Mouse (Mus musculus): ENCODE measurements around the gene Ubr1.

Ubr1 gene

DNA sequence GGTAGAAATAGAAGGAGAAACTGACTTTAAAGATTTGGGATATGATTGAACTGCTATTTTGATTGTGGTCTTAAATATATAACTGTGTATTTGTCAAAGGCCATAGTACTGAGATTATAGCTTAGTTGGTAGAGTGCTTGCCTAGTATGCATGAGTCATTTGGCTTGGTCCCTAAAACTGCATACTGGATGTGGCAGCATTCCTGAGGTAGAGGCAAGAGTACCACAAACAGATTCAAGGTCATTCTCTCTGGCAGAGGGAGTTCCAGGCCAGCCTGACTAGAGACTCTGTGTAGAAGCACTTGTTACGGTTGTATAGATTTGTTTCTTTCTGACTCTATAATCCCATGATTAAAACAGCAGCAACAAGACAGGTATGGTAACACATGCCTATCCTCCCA is 9.3 kb upstream of the Ubr1 start:
- TF ChIP-seq GATA4 (IDR thresholded peaks at IDR 0.05; ENCODE audit: insufficient replicate concordance, low read length) = no peak

DNA sequence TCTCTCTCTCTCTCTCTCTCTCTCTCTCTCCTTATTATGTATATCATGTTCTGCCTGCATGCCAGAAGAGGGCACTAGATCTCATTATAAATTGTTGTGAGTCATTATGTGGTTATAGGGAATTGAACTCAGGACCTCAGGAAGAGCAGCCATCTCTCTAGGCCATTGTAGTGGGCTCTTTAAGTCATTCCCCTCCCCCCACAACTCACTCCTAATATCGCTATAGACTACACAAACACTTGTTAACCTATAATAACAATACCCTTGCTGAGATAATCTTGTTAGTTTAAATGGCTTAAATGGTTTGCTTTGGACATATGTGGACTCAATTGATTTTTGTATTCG is 8.2 kb upstream of the Ubr1 start:
- TF ChIP-seq GATA4 (IDR thresholded peaks at IDR 0.05; ENCODE audit: insufficient replicate concordance, low read length) = no peak

DNA sequence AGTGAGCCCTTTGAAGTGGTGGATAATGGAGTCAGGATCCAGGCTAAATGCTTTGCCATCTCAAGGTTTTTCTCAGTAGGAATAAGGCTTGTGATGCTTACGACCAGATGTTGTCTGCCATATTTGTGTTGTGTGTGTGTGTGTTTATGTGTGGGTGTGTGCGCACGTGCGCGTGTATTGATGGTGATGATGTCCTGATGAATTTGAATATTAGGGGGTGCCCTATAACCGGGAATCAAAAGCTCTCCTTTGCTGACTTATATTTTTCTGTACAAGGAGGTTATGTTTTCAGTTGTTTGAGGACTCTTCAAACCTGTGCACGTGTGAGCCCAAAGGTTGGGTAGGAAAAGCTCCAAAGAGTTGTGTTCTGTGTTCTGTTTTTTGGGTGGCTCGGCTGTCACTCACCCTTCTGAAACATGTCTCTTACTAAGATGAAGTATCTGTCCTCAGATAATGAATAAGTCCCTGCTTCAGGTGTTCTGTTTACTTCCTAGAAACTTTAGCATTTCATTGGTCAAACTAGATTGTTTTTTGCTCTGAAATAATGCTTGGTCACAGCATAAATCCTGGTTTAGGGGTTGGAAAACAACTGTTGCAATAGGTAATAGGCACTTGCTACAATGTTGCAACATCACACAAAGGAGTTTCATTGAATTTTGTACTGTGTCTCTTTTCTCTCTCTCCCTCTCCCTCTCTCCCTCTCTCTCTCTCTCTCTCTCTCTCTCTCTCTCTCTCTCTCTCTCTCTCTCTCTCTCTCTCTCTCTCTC is 7.6 kb upstream of the Ubr1 start:
- TF ChIP-seq GATA4 (IDR thresholded peaks at IDR 0.05; ENCODE audit: insufficient replicate concordance, low read length) = no peak

DNA sequence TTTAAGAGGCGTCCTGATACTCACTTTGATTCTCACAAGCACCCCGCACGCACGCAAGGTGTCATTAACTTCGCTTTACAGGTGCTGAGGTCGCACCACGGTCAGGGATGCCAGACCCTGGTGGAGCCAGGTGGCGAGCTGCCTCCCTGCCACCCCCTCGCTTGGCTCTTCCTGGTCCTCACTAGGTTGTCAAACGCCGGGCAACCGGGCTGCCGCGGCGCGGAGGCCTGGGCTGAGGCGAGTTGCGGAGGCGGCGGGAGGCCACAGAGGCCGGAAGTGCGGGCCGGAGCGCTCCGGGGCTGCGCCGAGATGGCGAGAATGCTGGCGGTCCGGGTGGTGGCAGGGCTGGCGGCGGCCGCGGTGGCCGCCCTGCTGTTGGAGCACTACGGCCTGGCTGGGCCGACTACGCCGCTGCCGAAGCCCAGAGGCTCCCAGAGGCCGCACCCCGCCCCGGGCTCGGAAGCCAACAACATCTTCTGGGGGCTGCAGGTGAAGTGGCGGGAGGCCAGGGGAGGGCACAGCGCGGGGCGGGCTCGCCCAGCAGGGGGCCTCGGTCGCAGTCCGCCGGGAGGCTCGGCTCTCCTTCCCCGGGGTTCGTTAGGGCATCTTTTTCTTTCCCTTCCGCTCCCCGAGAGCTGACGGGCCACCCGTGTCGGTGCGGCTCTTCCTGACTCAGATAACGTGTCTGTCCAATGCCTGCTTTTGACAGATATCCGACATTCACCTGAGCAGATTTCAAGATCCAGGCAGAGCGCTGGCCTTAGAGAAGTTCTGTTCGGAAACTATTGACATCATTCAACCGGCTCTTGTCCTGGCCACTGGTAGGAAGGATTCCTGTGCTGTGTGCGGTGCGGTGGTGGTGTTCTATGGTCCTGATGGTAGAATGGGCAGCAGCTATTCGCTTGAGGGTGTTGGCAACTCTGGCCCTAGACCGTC is 6.7 kb upstream of the Ubr1 start, which contains the start of gene Tmem62:
Gene Tmem62 (plus strand): TSS at position 28 of the 936 bp plus-strand sequence.
- no peak for TF ChIP-seq GATA4 (IDR thresholded peaks at IDR 0.05; ENCODE audit: insufficient replicate concordance, low read length)

DNA sequence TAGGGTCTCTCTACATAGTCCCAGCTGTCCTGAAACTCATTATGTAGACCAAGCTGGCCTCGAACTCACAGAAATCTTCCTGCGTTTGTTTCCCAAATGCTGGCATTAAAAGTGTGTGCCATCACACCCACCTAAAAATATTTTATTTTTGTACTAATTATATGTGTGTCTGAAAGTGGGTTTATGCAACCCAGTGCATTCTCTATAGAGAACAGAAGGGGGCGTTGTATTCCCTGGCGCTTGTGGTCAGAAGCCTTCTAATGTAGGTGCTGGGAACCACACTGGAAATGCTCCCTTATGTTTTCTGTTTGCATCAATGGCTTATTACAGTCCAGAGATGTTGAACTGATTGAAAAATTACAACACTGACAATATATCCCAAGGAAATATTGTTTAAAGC is 5.8 kb upstream of the Ubr1 start:
- no peak for TF ChIP-seq GATA4 (IDR thresholded peaks at IDR 0.05; ENCODE audit: insufficient replicate concordance, low read length)

DNA sequence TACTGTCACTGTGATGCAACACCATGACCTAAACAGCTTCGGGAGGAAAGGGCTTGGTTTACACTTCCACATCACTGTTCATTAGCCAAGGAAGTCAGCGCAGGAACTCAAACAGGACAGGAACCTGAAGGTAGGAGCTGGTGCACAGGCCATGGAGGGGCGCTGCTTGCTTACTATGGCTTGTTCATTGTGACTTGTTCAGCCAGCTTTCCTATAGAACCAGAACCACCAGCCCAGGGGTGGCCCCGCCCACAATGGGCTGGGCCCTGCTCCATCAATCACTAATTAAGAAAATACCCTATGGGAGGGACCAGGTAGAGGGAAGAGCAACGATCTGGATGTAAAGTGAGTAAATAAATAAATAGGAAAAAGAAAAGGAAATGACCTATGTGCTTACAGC is 2.4 kb upstream of the Ubr1 start:
- no peak for TF ChIP-seq GATA4 (IDR thresholded peaks at IDR 0.05; ENCODE audit: insufficient replicate concordance, low read length)

DNA sequence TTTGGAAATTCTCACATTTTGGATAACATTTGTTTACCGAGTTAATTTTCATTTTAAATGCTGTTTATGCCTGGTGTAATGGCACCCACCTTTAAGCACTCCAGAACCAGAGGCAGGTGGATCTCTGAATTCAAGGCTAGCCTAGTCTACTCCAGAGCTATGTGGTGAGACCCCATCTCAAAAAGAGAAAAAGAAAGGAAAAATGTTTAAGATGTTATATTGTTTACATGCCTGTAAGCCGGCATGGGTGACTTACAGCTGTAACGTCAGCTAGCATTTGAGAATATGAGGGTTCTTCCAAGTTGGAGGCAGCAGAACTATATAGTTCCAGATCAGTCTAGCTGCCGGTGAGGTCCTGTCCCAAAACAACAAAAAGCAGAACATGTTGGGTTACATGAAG is 1.3 kb upstream of the Ubr1 start:
- no peak for TF ChIP-seq GATA4 (IDR thresholded peaks at IDR 0.05; ENCODE audit: insufficient replicate concordance, low read length)

DNA sequence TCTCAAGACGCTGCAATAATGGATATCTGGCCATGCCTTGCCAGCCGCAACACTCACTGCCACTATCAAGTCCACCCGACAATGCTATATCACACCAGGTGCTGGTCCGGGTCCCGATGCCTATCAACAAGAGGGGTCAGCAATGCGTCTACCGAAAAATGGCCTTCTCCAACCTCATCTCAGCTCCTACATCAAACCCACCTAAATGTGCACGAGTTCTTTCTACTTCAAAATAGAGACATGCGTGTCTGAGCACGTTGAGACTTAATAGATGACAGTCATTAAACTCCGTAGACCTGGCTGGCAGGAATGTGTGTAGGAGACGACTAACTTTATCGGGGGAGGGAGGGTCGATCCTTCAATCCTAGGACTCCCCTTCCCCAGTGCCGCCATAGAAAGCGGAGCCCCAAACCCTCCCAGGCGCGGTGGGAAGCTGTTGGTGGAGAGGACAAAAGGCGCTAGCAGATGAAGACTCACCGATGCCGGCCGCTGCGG is 423 bp downstream of the Ubr1 start:
- TF ChIP-seq GATA4 (IDR thresholded peaks at IDR 0.05; ENCODE audit: insufficient replicate concordance, low read length) = no peak

DNA sequence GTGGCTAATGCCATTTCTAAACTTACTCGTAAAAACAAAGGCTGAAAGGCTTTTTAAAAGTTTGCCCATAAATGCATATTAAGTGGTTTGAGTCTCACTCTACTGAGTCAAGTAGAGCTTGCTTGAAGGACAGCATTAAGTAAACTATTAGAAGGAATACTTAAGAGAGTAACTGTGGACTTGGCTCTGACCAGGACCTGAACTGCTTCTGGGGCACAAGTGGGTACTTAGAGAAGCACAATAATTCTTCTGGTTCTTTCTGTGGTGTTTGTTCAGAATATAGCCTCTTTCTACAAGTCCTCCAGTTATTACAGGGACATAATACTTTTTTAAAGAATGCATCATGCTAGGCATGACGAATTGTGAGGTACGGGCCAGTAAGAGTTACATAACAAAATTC is 5.0 kb downstream of the Ubr1 start:
- no peak for TF ChIP-seq GATA4 (IDR thresholded peaks at IDR 0.05; ENCODE audit: insufficient replicate concordance, low read length)

DNA sequence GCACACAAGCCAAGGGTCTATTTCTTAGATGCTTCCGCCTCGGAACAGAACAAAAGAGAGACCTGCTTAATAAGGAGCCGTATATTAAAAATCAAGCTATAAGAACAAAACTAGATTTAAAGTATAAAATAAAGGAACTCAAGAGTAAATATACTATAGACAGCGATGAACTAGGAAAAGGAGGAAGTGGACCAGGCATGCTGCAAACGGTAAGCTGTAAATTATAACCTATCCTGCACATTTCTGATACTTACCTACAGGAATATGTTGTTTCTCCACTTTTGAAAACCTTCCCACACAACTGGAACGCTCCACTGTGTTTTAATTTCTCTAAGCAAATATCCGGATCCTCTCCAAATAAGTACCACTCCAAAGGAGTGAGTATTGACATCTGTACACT is 7.4 kb downstream of the Ubr1 start:
- TF ChIP-seq GATA4 (IDR thresholded peaks at IDR 0.05; ENCODE audit: insufficient replicate concordance, low read length) = no peak

DNA sequence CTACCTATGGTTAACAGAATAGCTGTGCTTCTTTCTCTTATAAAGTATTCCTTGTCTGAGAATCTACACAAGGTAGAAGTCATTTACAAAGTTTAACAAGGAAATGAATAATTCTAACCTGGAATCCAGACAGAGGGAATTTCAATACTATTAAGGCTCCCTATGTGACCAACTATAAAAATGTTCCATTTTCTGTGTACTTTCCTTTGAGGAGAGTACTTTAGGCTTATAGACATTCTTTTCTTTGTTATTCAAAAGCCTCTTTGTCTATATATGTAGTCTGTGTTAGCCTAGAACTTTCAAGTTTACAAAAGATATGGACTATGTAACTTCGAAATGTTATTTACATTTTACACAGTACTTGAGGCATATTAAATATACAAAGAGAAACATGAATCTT is 10.3 kb downstream of the Ubr1 start:
- TF ChIP-seq GATA4 (IDR thresholded peaks at IDR 0.05; ENCODE audit: insufficient replicate concordance, low read length) = no peak

DNA sequence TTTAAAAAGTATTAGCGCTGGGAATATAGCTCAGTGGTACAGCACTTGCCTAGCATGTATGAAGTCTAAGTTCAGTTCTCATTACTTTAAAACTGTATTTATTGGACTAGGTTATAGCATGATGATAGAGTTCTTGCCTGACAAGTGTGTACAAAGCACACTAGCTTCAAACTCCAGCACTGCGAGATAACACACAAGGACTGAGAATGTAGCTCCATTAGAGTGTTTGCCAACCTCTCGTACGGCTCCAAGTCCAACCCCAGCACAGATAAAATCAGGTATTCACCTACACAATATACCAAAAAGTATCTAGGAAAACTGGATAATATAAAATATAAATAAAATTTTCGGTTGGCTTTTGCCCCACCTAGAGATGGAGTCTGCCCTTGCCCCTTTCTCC is 10.7 kb downstream of the Ubr1 start:
- TF ChIP-seq GATA4 (IDR thresholded peaks at IDR 0.05; ENCODE audit: insufficient replicate concordance, low read length) = no peak

DNA sequence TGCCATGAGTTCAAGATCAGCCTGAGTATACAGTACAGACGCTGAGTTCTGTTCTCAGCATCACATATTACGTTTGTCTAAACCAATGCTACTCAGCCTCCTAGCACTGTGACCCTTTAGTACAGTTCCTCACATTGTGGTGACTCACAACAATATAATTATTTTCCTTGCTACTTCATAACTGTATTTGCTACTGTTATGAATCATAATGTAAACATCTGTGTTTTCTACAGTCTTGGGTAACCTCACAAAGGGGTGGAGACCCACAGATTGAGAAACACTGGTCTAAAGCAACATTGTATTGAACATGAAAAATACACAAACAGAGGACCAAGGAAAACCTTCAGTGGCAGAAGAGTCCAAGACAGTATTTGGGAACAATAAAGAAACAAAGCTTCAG is 11.2 kb downstream of the Ubr1 start:
- TF ChIP-seq GATA4 (IDR thresholded peaks at IDR 0.05; ENCODE audit: insufficient replicate concordance, low read length) = no peak

DNA sequence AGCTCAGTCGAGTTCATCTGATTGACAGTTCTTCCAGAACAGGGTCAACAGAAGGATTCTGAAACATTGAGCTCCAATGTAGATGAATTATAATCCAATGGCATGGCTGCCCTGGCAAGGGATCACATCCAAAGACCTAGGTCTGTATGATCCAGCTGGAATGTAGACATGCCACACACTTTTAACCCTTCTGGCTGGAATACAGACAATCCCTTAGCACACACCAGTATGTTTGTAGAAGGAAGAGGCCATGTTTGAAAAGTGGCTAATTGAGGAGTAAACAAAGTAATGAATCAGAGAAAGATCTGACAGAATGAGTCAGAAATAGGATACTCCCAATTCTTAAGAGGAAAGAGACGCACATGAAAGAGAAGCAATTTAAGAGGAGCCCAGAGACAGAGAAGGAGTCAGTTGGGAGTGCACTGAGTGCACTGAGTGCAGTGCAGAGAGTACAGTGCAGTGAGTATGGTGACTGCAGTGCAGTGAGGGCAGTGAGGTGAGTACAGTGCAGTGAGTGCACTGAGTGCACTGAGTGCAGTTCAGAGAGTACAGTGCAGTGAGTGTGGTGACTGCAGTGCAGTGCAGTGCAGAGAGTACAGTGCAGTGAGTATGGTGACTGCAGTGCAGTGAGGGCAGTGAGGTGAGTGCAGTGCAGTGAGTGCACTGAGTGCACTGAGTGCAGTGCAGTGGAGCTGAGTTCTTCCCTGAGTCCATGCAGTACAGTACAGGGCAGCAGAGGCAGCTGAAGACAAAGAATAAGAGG is 18.2 kb downstream of the Ubr1 start:
- TF ChIP-seq GATA4 (IDR thresholded peaks at IDR 0.05; ENCODE audit: insufficient replicate concordance, low read length) = no peak

DNA sequence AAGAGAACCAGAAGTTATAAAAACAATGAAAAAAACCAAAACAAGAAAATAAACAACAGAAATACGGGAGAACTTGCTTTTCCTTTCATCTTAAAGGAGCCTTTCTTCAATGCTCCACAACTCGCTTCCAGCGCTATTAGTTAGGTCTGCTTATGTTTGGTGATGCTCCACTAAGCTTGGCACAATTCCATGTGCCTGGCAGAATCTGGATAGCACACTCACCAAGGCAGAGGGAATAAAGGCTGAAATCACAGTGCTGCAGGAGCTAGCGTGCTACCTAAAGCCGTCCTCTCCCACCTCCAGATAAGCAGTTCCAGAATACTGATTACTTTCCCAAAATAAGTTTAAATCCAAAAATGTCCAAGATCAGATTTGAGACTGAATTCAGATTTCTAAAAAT is 19.3 kb downstream of the Ubr1 start:
- no peak for TF ChIP-seq GATA4 (IDR thresholded peaks at IDR 0.05; ENCODE audit: insufficient replicate concordance, low read length)
